Mouse (Mus musculus) forebrain, embryonic 15.5 days (tissue): ENCODE measurements at regions not wholly inside any gene's neighbourhood (a gene's known extent, or its start where the extent isn't known, plus 50 kb on each side); places are given as distances from the start of the nearest gene placed in this dataset.

ENCODE experiments used
- ATAC-seq: fragments of 200-750 bp; cut with Nextera tagmentation; replicated peaks from 2 replicates; pipeline ENCODE4 v1.8.0; 2017; ENCODE audit warnings: mild to moderate bottlenecking, moderate TSS enrichment, moderate library complexity
- H3K27ac ChIP-seq: fragments of 300-500 bp; sonication (generic); replicated peaks from 2 replicates; pipeline ENCODE4 v1.5.1; 2015; ENCODE audit warnings: mild to moderate bottlenecking, inconsistent platforms
- H3K27me3 ChIP-seq: fragments of 300-500 bp; sonication (generic); 2 replicates; pipeline ENCODE4 v1.6.1; 2015; ENCODE audit warnings: inconsistent platforms
- H3K36me3 ChIP-seq: fragments of 300-500 bp; sonication (generic); 2 replicates; pipeline ENCODE4 v1.6.1; 2015; ENCODE audit warnings: mild to moderate bottlenecking, inconsistent platforms
- H3K4me1 ChIP-seq: fragments of 300-500 bp; sonication (generic); 2 replicates; pipeline ENCODE4 v1.6.1; 2015; ENCODE audit warnings: inconsistent platforms
- H3K4me2 ChIP-seq: fragments of 300-500 bp; sonication (generic); replicated peaks from 2 replicates; pipeline ENCODE4 v1.6.1; 2015; ENCODE audit warnings: mild to moderate bottlenecking, inconsistent platforms
- H3K4me3 ChIP-seq: fragments of 300-500 bp; sonication (generic); 2 replicates; pipeline ENCODE4 v1.5.1; 2015; ENCODE audit warnings: mild to moderate bottlenecking, inconsistent platforms
- H3K9ac ChIP-seq: fragments of 300-500 bp; sonication (generic); replicated peaks from 2 replicates; pipeline ENCODE4 v1.6.1; 2015; ENCODE audit warnings: mild to moderate bottlenecking, inconsistent platforms
- H3K9me3 ChIP-seq: fragments of 300-500 bp; sonication (generic); 2 replicates; pipeline ENCODE4 v1.6.1; 2016; ENCODE audit warnings: inconsistent platforms
- WGBS: fragments of 180-500 bp; shearing (Covaris S2); methylation state at CpG from one replicate; pipeline ENCODE4 v1.1.7; 2015; ENCODE audit warnings: mixed read lengths; 5-methylcytosine and 5-hydroxymethylcytosine counted together

DNA sequence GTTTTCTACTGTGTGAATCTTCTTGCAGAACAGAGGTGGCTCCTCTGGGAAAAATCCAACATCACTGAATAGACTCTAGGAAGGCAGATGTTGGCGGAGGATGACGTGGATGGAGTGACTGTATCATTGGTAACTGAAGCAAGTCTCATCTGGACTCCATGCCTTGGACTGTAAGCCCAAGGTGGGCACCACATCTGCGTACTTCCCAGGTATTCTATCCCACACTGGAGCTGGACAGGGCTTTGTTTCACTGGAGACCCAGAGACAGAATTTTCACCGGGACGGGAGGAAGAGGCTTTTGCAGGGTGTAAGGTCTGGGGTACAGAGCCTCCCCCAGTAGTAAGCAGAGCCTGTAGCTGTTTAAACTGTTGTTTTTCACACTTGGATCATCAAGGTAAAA is 52.1 kb upstream of the Hmga2 start:
- no peak overlapping the region for H3K27ac ChIP-seq
- no peaks in the 10 kb centered on the region for H3K9me3 ChIP-seq
- 96% methylated on average over 5 of the region's 5 CpGs for WGBS
- H3K27me3 ChIP-seq: no peaks in the 10 kb centered on the region
- no peak for ATAC-seq
- no peak overlapping the region for H3K4me3 ChIP-seq
- H3K4me1 ChIP-seq: no peaks in the 10 kb centered on the region
- no peak overlapping the region for H3K4me2 ChIP-seq
- H3K9ac ChIP-seq: no peak overlapping the region
- no peaks in the 10 kb centered on the region for H3K36me3 ChIP-seq

DNA sequence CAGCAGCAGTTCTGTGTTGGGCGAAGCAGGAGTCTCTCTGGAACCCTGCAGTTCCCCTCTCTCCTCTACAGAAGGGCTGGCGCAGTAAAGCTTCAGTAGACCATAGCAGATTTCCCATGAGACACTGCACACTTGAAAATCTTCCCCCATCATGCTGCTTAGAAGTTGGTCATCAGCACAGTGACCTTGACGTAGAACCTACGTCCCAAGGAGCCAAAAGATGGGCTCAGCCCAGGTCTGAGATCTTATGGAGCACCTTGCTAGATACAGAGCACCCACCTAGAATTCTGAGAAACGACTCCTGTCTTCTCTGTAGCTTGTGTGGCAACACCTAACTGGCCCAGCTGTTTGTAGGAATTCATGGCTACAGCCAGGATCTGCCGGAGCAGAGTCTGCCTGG is 51.7 kb upstream of the Hmga2 start:
- Histone ChIP-seq H3K4me3 (no peak overlapping the region), H3K9ac (no peak overlapping the region), H3K27ac (no peak overlapping the region), H3K4me1 (no peaks in the 10 kb centered on the region), H3K4me2 (no peak overlapping the region), H3K27me3 (no peaks in the 10 kb centered on the region), H3K36me3 (no peaks in the 10 kb centered on the region), H3K9me3 (no peaks in the 10 kb centered on the region)
- 90% methylated on average over 6 of the region's 6 CpGs for WGBS
- no peak for ATAC-seq

DNA sequence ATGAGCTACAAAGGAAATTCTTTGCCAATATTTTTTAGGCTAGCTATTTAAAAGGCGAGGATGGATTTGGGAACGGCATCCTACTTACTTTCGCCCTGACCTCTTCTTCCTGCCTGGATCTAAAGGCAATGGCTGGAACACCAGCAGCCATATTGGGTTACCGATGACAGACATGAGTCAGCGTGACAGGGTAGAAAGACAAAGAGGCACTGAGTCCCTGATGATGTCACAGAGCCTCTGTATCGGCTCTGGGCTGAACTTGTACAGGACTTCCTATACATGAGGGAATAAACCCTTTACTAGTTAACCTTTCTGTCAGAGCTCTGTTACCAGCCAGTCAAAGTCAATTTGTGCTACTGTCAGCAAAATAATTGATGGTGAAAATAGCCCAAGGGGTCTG is 50.7 kb upstream of the Hmga2 start:
- Histone ChIP-seq H3K27ac (no peak overlapping the region), H3K4me1 (no peaks in the 10 kb centered on the region), H3K36me3 (no peaks in the 10 kb centered on the region), H3K4me3 (no peak overlapping the region), H3K9ac (no peak overlapping the region), H3K4me2 (no peak overlapping the region), H3K9me3 (no peaks in the 10 kb centered on the region), H3K27me3 (no peaks in the 10 kb centered on the region)
- 90% methylated on average over 6 of the region's 6 CpGs for WGBS
- ATAC-seq: no peak
